Mouse (Mus musculus) G1E (cell line): ENCODE measurements around the gene Aldh3a1. TPM values are rescaled to one million over a fixed set of nuclear protein-coding genes. Genes with fewer than 3 reads are reported as not detected.
"Not testable (repeated sequence)": the region's sequence is repeated elsewhere in the genome, so short reads cannot be mapped to it uniquely, and the experiment has no call there.

ENCODE experiments used
- ATAC-seq: 2 replicates; pipeline ENCODE4 v1.8.0; 2016; ENCODE audit warnings: mild to moderate bottlenecking; ENCODE audit not compliant: insufficient number of reproducible peaks, poor library complexity, low FRiP score, severe bottlenecking; ENCODE audit errors: extremely low read depth
- DNase-seq: peaks from one replicate; pipeline ENCODE4 v3.0.0; 2012; ENCODE audit warnings: low spot score
- H3K27me3 ChIP-seq: 2 replicates; pipeline ENCODE4 v1.6.1; 2012; ENCODE audit warnings: mild to moderate bottlenecking, low read length, inconsistent platforms; ENCODE audit not compliant: insufficient read depth
- H3K36me3 ChIP-seq: replicated peaks from 2 replicates; pipeline ENCODE3; 2012; ENCODE audit warnings: mild to moderate bottlenecking, inconsistent platforms
- H3K4me1 ChIP-seq: 2 replicates; pipeline ENCODE4 v1.6.1; 2012; ENCODE audit warnings: low read depth, low read length, inconsistent platforms, mixed read lengths; ENCODE audit not compliant: insufficient read depth
- H3K4me3 ChIP-seq: 2 replicates; pipeline ENCODE4 v1.5.1; 2012; ENCODE audit warnings: low read depth, mild to moderate bottlenecking, inconsistent platforms, low read length, moderate library complexity, mixed read lengths
- H3K9me3 ChIP-seq: replicated peaks from 2 replicates; pipeline ENCODE4 v1.6.1; 2012; ENCODE audit warnings: inconsistent platforms
- CTCF ChIP-seq: IDR thresholded peaks from 2 replicates; pipeline ENCODE4 v1.5.1; 2012; ENCODE audit warnings: low read depth, low read length, inconsistent platforms, mixed read lengths
- GATA1 ChIP-seq: IDR thresholded peaks from 2 replicates; pipeline ENCODE4 v1.6.1; 2012; ENCODE audit warnings: borderline replicate concordance, low read length, inconsistent platforms, mixed read lengths
- GATA2 ChIP-seq: IDR thresholded peaks from 2 replicates; pipeline ENCODE4 v1.6.1; 2012; ENCODE audit warnings: low read depth, low read length, inconsistent platforms, borderline replicate concordance
- POLR2AphosphoS5 ChIP-seq: IDR thresholded peaks from 2 replicates; pipeline ENCODE4 v1.6.1; 2012; ENCODE audit warnings: low read depth, low read length, inconsistent platforms; ENCODE audit not compliant: insufficient replicate concordance
- TAL1 ChIP-seq: conservative IDR thresholded peaks from 2 replicates; pipeline ENCODE4 v1.6.1; 2012; ENCODE audit warnings: low read depth, low read length, inconsistent platforms, mixed read lengths
- polyA plus RNA-seq: library from polyadenylated mRNA; stranded (reverse); fragments of >175 nt; gene quantifications from 2 replicates; pipeline ENCODE4 v1.2.3, GENCODE M21; 2012
- total RNA-seq, 2 experiments: library from RNA; stranded (forward) in 1 of 2; stranded (reverse) in 1 of 2; fragments of 200-1000 nt in 1 of 2; fragments of >200 nt in 1 of 2; fragmentation: Nextera tagmentation in 1 of 2; gene quantifications; 2 replicates each; pipeline ENCODE4 v1.2.3; 2014 to 2017

Aldh3a1 gene
- total and polyA plus RNA-seq, 3 experiments: 0.98 TPM; not detected in 2

- Histone ChIP-seq H3K36me3 (peaks cover 88% of the 10 kb centered on the region), H3K9me3 (no peaks in the 10 kb centered on the region), H3K27me3 (no peaks in the 10 kb centered on the region), H3K4me1 (peaks cover 4% of the 10 kb centered on the region; the same call in 1 of the 2 replicates), H3K4me3 (no peak overlapping the region)
- DNase-seq (no peak), ATAC-seq (no peak)
- TF ChIP-seq CTCF (no peak), POLR2AphosphoS5 (no peak), GATA1 (no peak), TAL1 (no peak)
Observed at GRCm38 (mm10) chr11:61164366-61164765, 43.0 kb upstream of the Aldh3a1 start.

GRCm38 (mm10) chr11:61164881-61165280, 42.5 kb upstream of the Aldh3a1 start:
- no peaks in the 10 kb centered on the region for H3K9me3 ChIP-seq
- peaks cover 4% of the 10 kb centered on the region; the same call in 1 of the 2 replicates for H3K4me1 ChIP-seq
- DNase-seq (no peak), ATAC-seq (no peak)
- TF ChIP-seq GATA2 (no peak), TAL1 (no peak), CTCF (no peak), GATA1 (no peak), POLR2AphosphoS5 (no peak)
- H3K27me3 ChIP-seq: no peaks in the 10 kb centered on the region
- peaks cover 83% of the 10 kb centered on the region for H3K36me3 ChIP-seq
- no peak overlapping the region for H3K4me3 ChIP-seq

- no peak for DNase-seq
- Histone ChIP-seq H3K36me3 (peaks cover 51% of the 10 kb centered on the region), H3K27me3 (no peaks in the 10 kb centered on the region), H3K9me3 (no peaks in the 10 kb centered on the region), H3K4me3 (no peak overlapping the region), H3K4me1 (peaks cover 14% of the 10 kb centered on the region)
- no peak for ATAC-seq
- no peak for TF ChIP-seq TAL1
- no peak for TF ChIP-seq GATA2
- TF ChIP-seq POLR2AphosphoS5: no peak
- no peak for TF ChIP-seq CTCF
- no peak for TF ChIP-seq GATA1
Observed at GRCm38 (mm10) chr11:61170184-61170583, 37.2 kb upstream of the Aldh3a1 start.

GRCm38 (mm10) chr11:61173477-61173876, 33.9 kb upstream of the Aldh3a1 start:
- ATAC-seq, DNase-seq, H3K27me3 ChIP-seq, H3K4me3 ChIP-seq, H3K9me3 ChIP-seq: not testable (repeated sequence)
- peaks cover 26% of the 10 kb centered on the region for H3K4me1 ChIP-seq
- H3K36me3 ChIP-seq: peaks cover 21% of the 10 kb centered on the region

- TF ChIP-seq GATA1 (no peak), CTCF (0 out of 2 replicates have a peak, but pooled peaks have one; percentile 32)
- H3K36me3 ChIP-seq: peaks cover 21% of the 10 kb centered on the region
- peaks cover 24% of the 10 kb centered on the region for H3K4me1 ChIP-seq
- no peaks in the 10 kb centered on the region for H3K9me3 ChIP-seq
- ATAC-seq (no peak), DNase-seq (peak; percentile 61)
- peak overlapping the region; percentile 86 for H3K4me3 ChIP-seq
- H3K27me3 ChIP-seq: no peaks in the 10 kb centered on the region
Observed at GRCm38 (mm10) chr11:61174291-61174820, 33.0 kb upstream of the Aldh3a1 start.

GRCm38 (mm10) chr11:61174821-61175658, 32.3 kb upstream of the Aldh3a1 start, which contains the start of gene Usp22:
Usp22 (minus strand) TSS chr11:61175055.
- ATAC-seq: peak; percentile 98
- Histone ChIP-seq H3K27me3 (no peaks in the 10 kb centered on the region), H3K36me3 (peaks cover 21% of the 10 kb centered on the region)

GRCm38 (mm10) chr11:61175778-61176177, 31.6 kb upstream of the Aldh3a1 start:
- no peak overlapping the region; the same call in 1 of the 2 replicates for H3K4me3 ChIP-seq

More at GRCm38 (mm10) chr11:61174821-61175658, 32.3 kb upstream of the Aldh3a1 start, which contains the start of gene Usp22:
- Histone ChIP-seq H3K4me3 (peak within 1 kb of the TSS; percentile 86), H3K9me3 (no peaks in the 10 kb centered on the region), H3K4me1 (peaks cover 24% of the 10 kb centered on the region)
- no peak for TF ChIP-seq CTCF
- no peak for TF ChIP-seq GATA2
- TF ChIP-seq GATA1: no peak
- no peak for TF ChIP-seq TAL1
- no peak for TF ChIP-seq POLR2AphosphoS5
- DNase-seq: peak; percentile 98

More at GRCm38 (mm10) chr11:61175778-61176177, 31.6 kb upstream of the Aldh3a1 start:
- ATAC-seq (no peak), DNase-seq (no peak)
- Histone ChIP-seq H3K9me3 (no peaks in the 10 kb centered on the region), H3K4me1 (peaks cover 24% of the 10 kb centered on the region), H3K27me3 (no peaks in the 10 kb centered on the region; the same call in 1 of the 2 replicates), H3K36me3 (peaks cover 16% of the 10 kb centered on the region)
- TF ChIP-seq POLR2AphosphoS5: no peak
- no peak for TF ChIP-seq GATA2
- no peak for TF ChIP-seq TAL1
- TF ChIP-seq CTCF: no peak
- no peak for TF ChIP-seq GATA1
